Mouse (Mus musculus) liver, embryonic 14.5 days (tissue): ENCODE measurements around the gene Wwc1.

Experiments
- CTCF ChIP-seq: IDR thresholded peaks from 2 replicates; pipeline ENCODE4 v1.5.1; 2016; ENCODE audit warnings: antibody characterized with exemption, low read depth, control low read depth
- EP300 ChIP-seq: IDR thresholded peaks from 2 replicates; pipeline ENCODE4 v1.6.1; 2016; ENCODE audit warnings: antibody characterized with exemption, low read depth

- TF ChIP-seq CTCF: no peak
- TF ChIP-seq EP300: no peak
These were observed 21.1 kb downstream of the Wwc1 start for GRCm38 (mm10) chr11:35959270-35959669.
